9 mouse cellular contexts compared by ENCODE assay signal in genomic region chr9:90055409-90055808, GRCm38 (mm10). TPM values are rescaled to one million over a fixed set of nuclear protein-coding genes. Genes with fewer than 3 reads are reported as not detected.
DNase-seq lines count a peak whose midpoint lies in the region; ATAC-seq and TF ChIP-seq lines count a peak whose summit lies in the region.
"Had no signal": no experiment of that assay in that cellular context is flagged by ENCODE, and none has a peak within 500 bp of the region (broad histone marks: within the 10 kb centered on the region; RNA-seq: fewer than 3 reads in every experiment).

No protein-coding gene starts in this region.

- H3K4me2 ChIP-seq in hindbrain, embryonic 11.5 days (replicated peaks; ENCODE audit: low read depth, low read length): no peak overlapping the region
- H3K4me2 ChIP-seq in midbrain, postnatal 0 days (ENCODE audit: low read depth, low read length, poor library complexity, severe bottlenecking): peak overlapping the region; percentile 74
- H3K4me2 ChIP-seq in midbrain, embryonic 11.5 days: no peak overlapping the region; the same call in 1 of the 2 replicates
- H3K4me2 ChIP-seq in hindbrain, embryonic 15.5 days: peak overlapping the region; percentile 66; the same call in 1 of the 2 replicates

- H3K27ac ChIP-seq in hindbrain, embryonic 10.5 days: no peak overlapping the region
- H3K27ac ChIP-seq in hindbrain, embryonic 11.5 days (ENCODE audit: low read depth, low read length): no peak overlapping the region
- no peak overlapping the region for H3K27ac ChIP-seq in midbrain, postnatal 0 days (ENCODE audit: low read depth, low read length)
- H3K27ac ChIP-seq in midbrain, embryonic 11.5 days (ENCODE audit: low read depth, low read length): no peak overlapping the region
- no peak overlapping the region for H3K27ac ChIP-seq in hindbrain, embryonic 15.5 days (replicated peaks)
- no peak overlapping the region for H3K27ac ChIP-seq in small intestine, adult 2 months (ENCODE audit: insufficient read depth, low read depth, low read length)

- no peaks in the 10 kb centered on the region for H3K36me3 ChIP-seq in hindbrain, embryonic 10.5 days
- H3K36me3 ChIP-seq in hindbrain, embryonic 11.5 days (ENCODE audit: control insufficient read depth, insufficient read depth, low read length): no peaks in the 10 kb centered on the region
- no peaks in the 10 kb centered on the region for H3K36me3 ChIP-seq in midbrain, postnatal 0 days (ENCODE audit: insufficient read depth, low read length)
- no peaks in the 10 kb centered on the region for H3K36me3 ChIP-seq in midbrain, embryonic 11.5 days (ENCODE audit: control insufficient read depth, insufficient read depth, low read length)
- H3K36me3 ChIP-seq in hindbrain, embryonic 15.5 days: no peaks in the 10 kb centered on the region
- H3K36me3 ChIP-seq in small intestine, adult 2 months (ENCODE audit: control insufficient read depth, insufficient read depth, low read length): peaks cover 2% of the 10 kb centered on the region; the same call in 1 of the 2 replicates
- H3K36me3 ChIP-seq: G1E had no signal

- 0 out of 2 replicates have a peak overlapping the region, but pooled peaks have one; percentile 64 for H3K4me3 ChIP-seq in hindbrain, embryonic 10.5 days
- H3K4me3 ChIP-seq in hindbrain, embryonic 11.5 days (ENCODE audit: low read depth, low read length): no peak overlapping the region
- no peak overlapping the region; the same call in 1 of the 2 replicates for H3K4me3 ChIP-seq in midbrain, postnatal 0 days (ENCODE audit: low read depth, low read length)
- no peak overlapping the region for H3K4me3 ChIP-seq in midbrain, embryonic 11.5 days (ENCODE audit: low read depth, low read length)
- no peak overlapping the region for H3K4me3 ChIP-seq in hindbrain, embryonic 15.5 days
- peak overlapping the region; percentile 14; the same call in 1 of the 2 replicates for H3K4me3 ChIP-seq in small intestine, adult 2 months (ENCODE audit: low read depth, low read length)

- peaks cover 25% of the 10 kb centered on the region for H3K27me3 ChIP-seq in hindbrain, embryonic 10.5 days (ENCODE audit: insufficient read depth, poor library complexity, severe bottlenecking)
- no peaks in the 10 kb centered on the region for H3K27me3 ChIP-seq in hindbrain, embryonic 11.5 days (ENCODE audit: control insufficient read depth, insufficient read depth, low read length)
- 0 out of 2 replicates have a peak, but pooled peaks cover 8% of the 10 kb centered on the region for H3K27me3 ChIP-seq in midbrain, postnatal 0 days (ENCODE audit: insufficient read depth, low read length)
- H3K27me3 ChIP-seq in midbrain, embryonic 11.5 days (ENCODE audit: control insufficient read depth, insufficient read depth, low read length): no peaks in the 10 kb centered on the region
- H3K27me3 ChIP-seq in hindbrain, embryonic 15.5 days: no peaks in the 10 kb centered on the region
- H3K27me3 ChIP-seq in small intestine, adult 2 months (ENCODE audit: control insufficient read depth, insufficient read depth, low read length): no peaks in the 10 kb centered on the region

- no peak for ATAC-seq in hindbrain, embryonic 11.5 days (ENCODE audit: low FRiP score)
- ATAC-seq in midbrain, postnatal 0 days (ENCODE audit: low FRiP score): no peak
- no peak for ATAC-seq in midbrain, embryonic 11.5 days (ENCODE audit: low FRiP score)
- no peak for ATAC-seq in hindbrain, embryonic 15.5 days (ENCODE audit: low FRiP score, low read depth)

- TF ChIP-seq POLR2A in small intestine, adult 2 months (IDR thresholded peaks at IDR 0.05; ENCODE audit: low read depth, low read length): no peak

- H3K4me1 ChIP-seq in hindbrain, embryonic 10.5 days (replicated peaks): peaks cover 10% of the 10 kb centered on the region
- H3K4me1 ChIP-seq in hindbrain, embryonic 11.5 days (replicated peaks; ENCODE audit: control insufficient read depth, insufficient read depth, low read length): no peaks in the 10 kb centered on the region
- peaks cover 7% of the 10 kb centered on the region; the same call in 1 of the 2 replicates for H3K4me1 ChIP-seq in midbrain, postnatal 0 days (ENCODE audit: insufficient read depth, low read length)
- H3K4me1 ChIP-seq in midbrain, embryonic 11.5 days (ENCODE audit: control insufficient read depth, insufficient read depth, low read length): peaks cover 4% of the 10 kb centered on the region
- peaks cover 9% of the 10 kb centered on the region for H3K4me1 ChIP-seq in hindbrain, embryonic 15.5 days (replicated peaks)
- peaks cover 7% of the 10 kb centered on the region; the same call in 1 of the 2 replicates for H3K4me1 ChIP-seq in small intestine, adult 2 months (ENCODE audit: control insufficient read depth, insufficient read depth, insufficient read length, low read length)

- no peak for DNase-seq in hindbrain, embryonic 10.5 days (ENCODE audit: low spot score)
- DNase-seq in hindbrain, embryonic 11.5 days (ENCODE audit: low spot score): no peak
- DNase-seq in midbrain, postnatal 0 days (ENCODE audit: low spot score): no peak
- no peak for DNase-seq in midbrain, embryonic 11.5 days (ENCODE audit: low spot score, missing footprints)
- DNase-seq in natural killer cell, adult 2 months (ENCODE audit: low spot score in 2 of 2): no peak
- no peak for DNase-seq in cerebellum, adult 11-12 months

- no peak overlapping the region for H3K9ac ChIP-seq in hindbrain, embryonic 11.5 days (ENCODE audit: low read depth, low read length)
- no peak overlapping the region for H3K9ac ChIP-seq in midbrain, postnatal 0 days (replicated peaks; ENCODE audit: low read length, poor library complexity, severe bottlenecking)
- H3K9ac ChIP-seq in midbrain, embryonic 11.5 days (ENCODE audit: low read length): no peak overlapping the region
- no peak overlapping the region for H3K9ac ChIP-seq in hindbrain, embryonic 15.5 days

- H3K9me3 ChIP-seq in hindbrain, embryonic 10.5 days: no peaks in the 10 kb centered on the region
- H3K9me3 ChIP-seq in hindbrain, embryonic 11.5 days (ENCODE audit: control insufficient read depth, low read length): no peaks in the 10 kb centered on the region
- H3K9me3 ChIP-seq in midbrain, postnatal 0 days (ENCODE audit: low read length): no peaks in the 10 kb centered on the region
- no peaks in the 10 kb centered on the region for H3K9me3 ChIP-seq in midbrain, embryonic 11.5 days (ENCODE audit: control insufficient read depth, low read length)
- no peaks in the 10 kb centered on the region for H3K9me3 ChIP-seq in hindbrain, embryonic 15.5 days

- TF ChIP-seq CTCF in midbrain, postnatal 0 days (IDR thresholded peaks at IDR 0.05): no peak
- TF ChIP-seq CTCF in small intestine, adult 2 months (IDR thresholded peaks at IDR 0.05; ENCODE audit: extremely low read depth, insufficient read length, insufficient replicate concordance, low read depth, low read length): no peak

- 60% methylated on average over 5 of the region's 5 CpGs for WGBS in hindbrain, embryonic 10.5 days
- 55% methylated on average over 5 of the region's 5 CpGs for WGBS in hindbrain, embryonic 11.5 days
- WGBS in midbrain, postnatal 0 days: 33% methylated on average over 5 of the region's 5 CpGs
- 62% methylated on average over 5 of the region's 5 CpGs for WGBS in midbrain, embryonic 11.5 days
- WGBS in hindbrain, embryonic 15.5 days: 43% methylated on average over 5 of the region's 5 CpGs
- 23% methylated on average over 5 of the region's 5 CpGs for WGBS in small intestine, adult 2 months

RNA-seq across cellular contexts. Expression of gene Ctsh, which starts 1.5 kb away (rescaled TPM):
- polyA plus RNA-seq in hindbrain, embryonic 10.5 days (2016; fragmentation: Nextera tagmentation; extraction: Ambion mirVana): 6.7 and 12.4 TPM in 2 replicates
- polyA plus RNA-seq in hindbrain, embryonic 11.5 days (2014; fragmentation: Nextera tagmentation; extraction: Ambion mirVana): 11.1 and 11.6 TPM in 2 replicates
- 18.5 and 21.4 TPM in 2 replicates for total RNA-seq in midbrain, postnatal 0 days (2014; rRNA removed)
- 33.1 and 35.5 TPM in 2 replicates for polyA plus RNA-seq in midbrain, postnatal 0 days (2015; fragmentation: Nextera tagmentation; extraction: Ambion mirVana)
- polyA plus RNA-seq in midbrain, embryonic 11.5 days (2014; fragmentation: Nextera tagmentation; extraction: Ambion mirVana): 6.0 and 6.7 TPM in 2 replicates
- polyA plus RNA-seq in hindbrain, embryonic 15.5 days (2015; fragmentation: Nextera tagmentation; extraction: Ambion mirVana): 27.3 and 31.1 TPM in 2 replicates
- 24.9 and 33.8 TPM in 2 replicates for polyA plus RNA-seq in small intestine, adult 2 months (2012; rRNA removed)
- polyA plus RNA-seq: G1E had no signal

RNA-seq across cellular contexts. Expression of gene Morf4l1, which starts 59.2 kb away (rescaled TPM):
- polyA plus RNA-seq in hindbrain, embryonic 10.5 days (2016; fragmentation: Nextera tagmentation; extraction: Ambion mirVana): 538 and 546 TPM in 2 replicates
- 533 and 557 TPM in 2 replicates for polyA plus RNA-seq in hindbrain, embryonic 11.5 days (2014; fragmentation: Nextera tagmentation; extraction: Ambion mirVana)
- 241 and 283 TPM in 2 replicates for total RNA-seq in midbrain, postnatal 0 days (2014; rRNA removed)
- 652 and 688 TPM in 2 replicates for polyA plus RNA-seq in midbrain, postnatal 0 days (2015; fragmentation: Nextera tagmentation; extraction: Ambion mirVana)
- polyA plus RNA-seq in midbrain, embryonic 11.5 days (2014; fragmentation: Nextera tagmentation; extraction: Ambion mirVana): 573 and 605 TPM in 2 replicates
- polyA plus RNA-seq in hindbrain, embryonic 15.5 days (2015; fragmentation: Nextera tagmentation; extraction: Ambion mirVana): 505 and 550 TPM in 2 replicates
- polyA plus RNA-seq in small intestine, adult 2 months (2012; rRNA removed): 8.3 and 21.0 TPM in 2 replicates

Comparison
In these comparisons a context has a peak if more than half of its experiments do, and no peak if none do; other contexts are left out.
1. H3K4me3 ChIP-seq: peak in hindbrain, embryonic 10.5 days (single experiment) and small intestine, adult 2 months (single experiment); none in hindbrain, embryonic 11.5 days (single experiment), midbrain, postnatal 0 days (single experiment), midbrain, embryonic 11.5 days (single experiment) and hindbrain, embryonic 15.5 days (single experiment).
2. H3K4me2 ChIP-seq: peak in midbrain, postnatal 0 days (single experiment) and hindbrain, embryonic 15.5 days (single experiment); none in hindbrain, embryonic 11.5 days (single experiment) and midbrain, embryonic 11.5 days (single experiment).
3. RNA of gene Morf4l1, which starts 59.2 kb away (polyA plus RNA-seq): 652 to 688 TPM in midbrain, postnatal 0 days, 573 to 605 TPM in midbrain, embryonic 11.5 days, 505 to 550 TPM in hindbrain, embryonic 15.5 days, 538 to 546 TPM in hindbrain, embryonic 10.5 days and 533 to 557 TPM in hindbrain, embryonic 11.5 days; 8.3 to 21.0 TPM in small intestine, adult 2 months; every median in the first group is over 10 times any median in the second.